In genomic region chr12:85094706-85095105, GRCm38 (mm10) we compare ENCODE assay signal across 11 mouse cellular contexts. TPM values are rescaled to one million over a fixed set of nuclear protein-coding genes. Genes with fewer than 3 reads are reported as not detected.
DNase-seq lines count a peak whose midpoint lies in the region; ATAC-seq and TF ChIP-seq lines count a peak whose summit lies in the region.
"Had no signal": no experiment of that assay in that cellular context is flagged by ENCODE, and none has a peak within 500 bp of the region (broad histone marks: within the 10 kb centered on the region; RNA-seq: fewer than 3 reads in every experiment).

No protein-coding gene starts in this region.

- H3K9ac ChIP-seq in neural tube, embryonic 11.5 days (ENCODE audit: low read length) = no peak overlapping the region; the same call in 1 of the 2 replicates
- H3K9ac ChIP-seq in neural tube, embryonic 15.5 days (replicated peaks) = no peak overlapping the region
- no peak overlapping the region for H3K9ac ChIP-seq in hindbrain, embryonic 13.5 days
- H3K9ac ChIP-seq in intestine, embryonic 15.5 days = no peak overlapping the region
- H3K9ac ChIP-seq: heart, embryonic 13.5 days had no signal

- no peak for TF ChIP-seq CTCF in cerebellum, adult 2 months (IDR thresholded peaks at IDR 0.05; ENCODE audit: borderline replicate concordance, insufficient read depth, low read depth, low read length)

- TF ChIP-seq POLR2A in cerebellum, adult 2 months (IDR thresholded peaks at IDR 0.05; ENCODE audit: borderline replicate concordance, insufficient read depth, low read length) = no peak

- no peaks in the 10 kb centered on the region for H3K9me3 ChIP-seq in neural tube, embryonic 11.5 days (ENCODE audit: control insufficient read depth, low read length)
- no peaks in the 10 kb centered on the region for H3K9me3 ChIP-seq in neural tube, embryonic 15.5 days (replicated peaks)
- H3K9me3 ChIP-seq in hindbrain, embryonic 13.5 days = no peaks in the 10 kb centered on the region
- H3K9me3 ChIP-seq in intestine, embryonic 15.5 days = no peaks in the 10 kb centered on the region
- H3K9me3 ChIP-seq: heart, embryonic 13.5 days had no signal

- H3K27ac ChIP-seq in cerebellum, adult 2 months (ENCODE audit: insufficient read depth, low read length) = no peak overlapping the region
- 0 out of 2 replicates have a peak overlapping the region, but pooled peaks have one; percentile 27 for H3K27ac ChIP-seq in neural tube, embryonic 11.5 days (ENCODE audit: low read depth, low read length)
- H3K27ac ChIP-seq in neural tube, embryonic 15.5 days (replicated peaks) = no peak overlapping the region
- peak overlapping the region; percentile 48; the same call in 1 of the 2 replicates for H3K27ac ChIP-seq in hindbrain, embryonic 13.5 days
- H3K27ac ChIP-seq in intestine, embryonic 15.5 days = no peak overlapping the region
- H3K27ac ChIP-seq: heart, embryonic 13.5 days; layer of hippocampus, adult 2 months had no signal

- peak; percentile 25 to 28 for DNase-seq in cerebellum, adult 2 months
- DNase-seq in cerebellum, adult 9-10 months = no peak
- no peak for DNase-seq in neural tube, embryonic 11.5 days (ENCODE audit: low spot score)
- DNase-seq in testis, postnatal 10 days (ENCODE audit: low spot score) = peak; percentile 66
- no peak for DNase-seq in layer of hippocampus, adult 9-10 months (ENCODE audit: low spot score)
- DNase-seq: B cell, adult 2 months had no signal

- H3K4me2 ChIP-seq in neural tube, embryonic 11.5 days (ENCODE audit: low read depth) = no peak overlapping the region
- no peak overlapping the region for H3K4me2 ChIP-seq in neural tube, embryonic 15.5 days
- no peak overlapping the region for H3K4me2 ChIP-seq in hindbrain, embryonic 13.5 days
- no peak overlapping the region for H3K4me2 ChIP-seq in intestine, embryonic 15.5 days (replicated peaks)
- H3K4me2 ChIP-seq: heart, embryonic 13.5 days had no signal

- H3K4me1 ChIP-seq in cerebellum, adult 2 months (ENCODE audit: control insufficient read depth, insufficient read depth, low read length) = peaks cover 4% of the 10 kb centered on the region; the same call in 1 of the 2 replicates
- 0 out of 2 replicates have a peak, but pooled peaks cover 3% of the 10 kb centered on the region for H3K4me1 ChIP-seq in neural tube, embryonic 11.5 days (ENCODE audit: control insufficient read depth, insufficient read depth, low read length)
- peaks cover 11% of the 10 kb centered on the region for H3K4me1 ChIP-seq in neural tube, embryonic 15.5 days
- peaks cover 12% of the 10 kb centered on the region for H3K4me1 ChIP-seq in hindbrain, embryonic 13.5 days (replicated peaks)
- H3K4me1 ChIP-seq in intestine, embryonic 15.5 days (replicated peaks) = 0 out of 2 replicates have a peak, but pooled peaks cover 4% of the 10 kb centered on the region

- ATAC-seq in neural tube, embryonic 11.5 days (ENCODE audit: insufficient read depth, low FRiP score, low TSS enrichment) = no peak
- no peak for ATAC-seq in neural tube, embryonic 15.5 days (ENCODE audit: low FRiP score)
- no peak; the same call in 1 of the 2 replicates for ATAC-seq in hindbrain, embryonic 13.5 days (ENCODE audit: low FRiP score)
- no peak for ATAC-seq in intestine, embryonic 15.5 days

- H3K4me3 ChIP-seq in cerebellum, adult 2 months (replicated peaks; ENCODE audit: insufficient read depth, low read depth, low read length) = no peak overlapping the region
- H3K4me3 ChIP-seq in neural tube, embryonic 11.5 days (ENCODE audit: low read depth, low read length) = no peak overlapping the region
- no peak overlapping the region for H3K4me3 ChIP-seq in neural tube, embryonic 15.5 days (replicated peaks)
- H3K4me3 ChIP-seq in hindbrain, embryonic 13.5 days = no peak overlapping the region
- H3K4me3 ChIP-seq in intestine, embryonic 15.5 days (replicated peaks) = no peak overlapping the region
- H3K4me3 ChIP-seq: heart, embryonic 13.5 days; layer of hippocampus, adult 2 months had no signal

- WGBS in cerebellum, adult 2 months = 15% methylated on average over 10 of the region's 10 CpGs
- 78% methylated on average over 10 of the region's 10 CpGs for WGBS in neural tube, embryonic 11.5 days
- 70% methylated on average over 10 of the region's 10 CpGs for WGBS in neural tube, embryonic 15.5 days
- WGBS in hindbrain, embryonic 13.5 days = 72% methylated on average over 10 of the region's 10 CpGs
- 79% methylated on average over 10 of the region's 10 CpGs for WGBS in intestine, embryonic 15.5 days

- H3K36me3 ChIP-seq in neural tube, embryonic 11.5 days (ENCODE audit: control insufficient read depth, insufficient read depth, low read length) = peaks cover 3% of the 10 kb centered on the region; the same call in 1 of the 2 replicates
- H3K36me3 ChIP-seq in neural tube, embryonic 15.5 days = no peaks in the 10 kb centered on the region
- peaks cover 5% of the 10 kb centered on the region; the same call in 1 of the 2 replicates for H3K36me3 ChIP-seq in hindbrain, embryonic 13.5 days
- no peaks in the 10 kb centered on the region for H3K36me3 ChIP-seq in intestine, embryonic 15.5 days

- H3K27me3 ChIP-seq in cerebellum, adult 2 months (ENCODE audit: control insufficient read depth, insufficient read depth, low read length) = no peaks in the 10 kb centered on the region
- H3K27me3 ChIP-seq in neural tube, embryonic 11.5 days (ENCODE audit: control insufficient read depth, insufficient read depth, low read length) = no peaks in the 10 kb centered on the region
- no peaks in the 10 kb centered on the region for H3K27me3 ChIP-seq in neural tube, embryonic 15.5 days (replicated peaks)
- no peaks in the 10 kb centered on the region for H3K27me3 ChIP-seq in hindbrain, embryonic 13.5 days
- no peaks in the 10 kb centered on the region for H3K27me3 ChIP-seq in intestine, embryonic 15.5 days (replicated peaks)
- H3K27me3 ChIP-seq: heart, embryonic 13.5 days had no signal

RNA-seq across cellular contexts. Expression of gene Prox2, which starts 15.9 kb away (rescaled TPM):
- 1.6 and 1.9 TPM in 2 replicates for polyA plus RNA-seq in cerebellum, adult 2 months (2012; rRNA removed)
- 2.5 and 4.3 TPM in 2 replicates for polyA plus RNA-seq in neural tube, embryonic 11.5 days (2014; fragmentation: Nextera tagmentation; extraction: Ambion mirVana)
- polyA plus RNA-seq in neural tube, embryonic 15.5 days (2015; fragmentation: Nextera tagmentation; extraction: Ambion mirVana) = 1.4 and 1.5 TPM in 2 replicates
- polyA plus RNA-seq in hindbrain, embryonic 13.5 days (2015; fragmentation: Nextera tagmentation; extraction: Ambion mirVana) = 2.0 and 2.2 TPM in 2 replicates
- 1.9 and 2.1 TPM in 2 replicates for polyA plus RNA-seq in intestine, embryonic 15.5 days (2015; fragmentation: Nextera tagmentation; extraction: Ambion mirVana)

RNA-seq across cellular contexts. Expression of gene Dlst, which starts 15.9 kb away (rescaled TPM):
- 180 and 185 TPM in 2 replicates for polyA plus RNA-seq in cerebellum, adult 2 months (2012; rRNA removed)
- 113 and 115 TPM in 2 replicates for polyA plus RNA-seq in neural tube, embryonic 11.5 days (2014; fragmentation: Nextera tagmentation; extraction: Ambion mirVana)
- polyA plus RNA-seq in neural tube, embryonic 15.5 days (2015; fragmentation: Nextera tagmentation; extraction: Ambion mirVana) = 117 and 123 TPM in 2 replicates
- polyA plus RNA-seq in hindbrain, embryonic 13.5 days (2015; fragmentation: Nextera tagmentation; extraction: Ambion mirVana) = 103 and 107 TPM in 2 replicates
- polyA plus RNA-seq in intestine, embryonic 15.5 days (2015; fragmentation: Nextera tagmentation; extraction: Ambion mirVana) = 117 and 125 TPM in 2 replicates

RNA-seq across cellular contexts. Expression of gene Rps6kl1, which starts 56.4 kb away (rescaled TPM):
- polyA plus RNA-seq in cerebellum, adult 2 months (2012; rRNA removed) = 35.2 and 36.5 TPM in 2 replicates
- polyA plus RNA-seq in neural tube, embryonic 11.5 days (2014; fragmentation: Nextera tagmentation; extraction: Ambion mirVana) = 5.3 and 6.7 TPM in 2 replicates
- polyA plus RNA-seq in neural tube, embryonic 15.5 days (2015; fragmentation: Nextera tagmentation; extraction: Ambion mirVana) = 31.0 and 37.0 TPM in 2 replicates
- 23.3 and 24.1 TPM in 2 replicates for polyA plus RNA-seq in hindbrain, embryonic 13.5 days (2015; fragmentation: Nextera tagmentation; extraction: Ambion mirVana)
- polyA plus RNA-seq in intestine, embryonic 15.5 days (2015; fragmentation: Nextera tagmentation; extraction: Ambion mirVana) = 2.4 and 2.6 TPM in 2 replicates

Comparison
In these comparisons a context has a peak if more than half of its experiments do, and no peak if none do; other contexts are left out.
1. DNase-seq: peak in cerebellum, adult 2 months (2 of 2) and testis, postnatal 10 days (single experiment); none in cerebellum, adult 9-10 months (single experiment), neural tube, embryonic 11.5 days (single experiment) and layer of hippocampus, adult 9-10 months (single experiment).
2. H3K27ac ChIP-seq: peak in neural tube, embryonic 11.5 days (single experiment) and hindbrain, embryonic 13.5 days (single experiment); none in cerebellum, adult 2 months (single experiment), neural tube, embryonic 15.5 days (single experiment) and intestine, embryonic 15.5 days (single experiment).